Mouse (Mus musculus) stomach, postnatal 0 days (tissue): ENCODE measurements around the gene Cela3b. TPM values are rescaled to one million over a fixed set of nuclear protein-coding genes. Genes with fewer than 3 reads are reported as not detected.

ENCODE experiments used
- ATAC-seq: fragments of 200-750 bp; cut with Nextera tagmentation; 2 replicates; pipeline ENCODE4 v1.8.0; 2017; ENCODE audit not compliant: low FRiP score, low TSS enrichment
- DNase-seq: peaks from one replicate; pipeline ENCODE4 v3.0.0-alpha.2; 2016; ENCODE audit warnings: low spot score
- H3K27ac ChIP-seq: fragments of 300-500 bp; sonication (generic); replicated peaks from 2 replicates; pipeline ENCODE4 v1.5.1; 2014; ENCODE audit warnings: mild to moderate bottlenecking, control low read depth
- H3K27me3 ChIP-seq: fragments of 300-500 bp; sonication (generic); 2 replicates; pipeline ENCODE4 v1.6.1; 2014; ENCODE audit warnings: low read length; ENCODE audit not compliant: control insufficient read depth, insufficient read depth
- H3K36me3 ChIP-seq: fragments of 300-500 bp; sonication (generic); 2 replicates; pipeline ENCODE4 v1.6.1; 2014; ENCODE audit warnings: low read length, mixed read lengths; ENCODE audit not compliant: control insufficient read depth, insufficient read depth
- H3K4me1 ChIP-seq: fragments of 300-500 bp; sonication (generic); replicated peaks from 2 replicates; pipeline ENCODE4 v1.6.1; 2014; ENCODE audit warnings: antibody characterized with exemption; ENCODE audit not compliant: control insufficient read depth, insufficient read depth
- H3K4me2 ChIP-seq: fragments of 300-500 bp; sonication (generic); replicated peaks from 2 replicates; pipeline ENCODE4 v1.6.1; 2014; ENCODE audit warnings: low read depth, mild to moderate bottlenecking, control low read depth, moderate library complexity
- H3K4me3 ChIP-seq: fragments of 300-500 bp; sonication (generic); 2 replicates; pipeline ENCODE4 v1.5.1; 2014; ENCODE audit warnings: low read depth, low read length, control low read depth
- H3K9ac ChIP-seq: fragments of 300-500 bp; sonication (generic); 2 replicates; pipeline ENCODE4 v1.6.1; 2014; ENCODE audit warnings: mild to moderate bottlenecking, low read length, control low read depth, mixed read lengths
- H3K9me3 ChIP-seq: fragments of 300-500 bp; sonication (generic); 2 replicates; pipeline ENCODE4 v1.6.1; 2016; ENCODE audit warnings: low read length; ENCODE audit not compliant: control insufficient read depth
- CTCF ChIP-seq: IDR thresholded peaks from 2 replicates; pipeline ENCODE4 v1.5.1; 2016; ENCODE audit warnings: antibody characterized with exemption, low read depth, mild to moderate bottlenecking, moderate library complexity
- EP300 ChIP-seq: optimal IDR thresholded peaks from 2 replicates; pipeline ENCODE3; 2016; ENCODE audit warnings: antibody characterized with exemption
- WGBS: fragments of 180-500 bp; shearing (Covaris S2); extraction: QIAGEN DNeasy Blood & Tissue Kit; methylation state at CpG from one replicate; pipeline ENCODE4 v1.1.7; 2014; 5-methylcytosine and 5-hydroxymethylcytosine counted together
- polyA plus RNA-seq: library from polyadenylated mRNA; unstranded; fragments of >200 nt; fragmentation: Nextera tagmentation; extraction: Ambion mirVana; gene quantifications from 2 replicates; pipeline ENCODE4 v1.2.1, GENCODE M21; 2015

Cela3b gene
- 4.1 and 4.8 TPM in 2 replicates for polyA plus RNA-seq

GRCm38 (mm10) chr4:137430502-137430901, at the start of gene Cela3b:
TSS of gene Cela3b (minus strand) at chr4:137430540.
- no peak within 1 kb of the TSS for H3K9ac ChIP-seq
- no peaks in the 10 kb centered on the region for H3K27me3 ChIP-seq
- no peaks in the 10 kb centered on the region for H3K4me1 ChIP-seq
- H3K9me3 ChIP-seq: no peaks in the 10 kb centered on the region
- H3K4me3 ChIP-seq: no peak within 1 kb of the TSS
- no peak within 1 kb of the TSS for H3K27ac ChIP-seq
- H3K36me3 ChIP-seq: no peaks in the 10 kb centered on the region
- TF ChIP-seq EP300: no peak
- no peak for TF ChIP-seq CTCF
- no peak within 1 kb of the TSS for H3K4me2 ChIP-seq
- DNase-seq (no peak), ATAC-seq (peak; percentile 40; the same call in 1 of the 2 replicates)
- 77% methylated on average over 4 of the region's 4 CpGs for whole genome bisulfite sequencing

- 28% methylated on average over 6 of the region's 6 CpGs for WGBS
These were observed 49.4 kb upstream of the Cela3b start for GRCm38 (mm10) chr4:137479757-137480156.

GRCm38 (mm10) chr4:137478306-137478705, 48.0 kb upstream of the Cela3b start:
- Histone ChIP-seq H3K27me3 (no peaks in the 10 kb centered on the region), H3K36me3 (no peaks in the 10 kb centered on the region), H3K9ac (no peak overlapping the region), H3K4me3 (no peak overlapping the region), H3K9me3 (no peaks in the 10 kb centered on the region), H3K27ac (peak overlapping the region; percentile 30; the same call in 1 of the 2 replicates), H3K4me1 (peaks cover 38% of the 10 kb centered on the region), H3K4me2 (0 out of 2 replicates have a peak overlapping the region, but pooled peaks have one; percentile 8)
- no peak for ATAC-seq
- WGBS: 59% methylated on average over 5 of the region's 5 CpGs
- no peak for DNase-seq
- TF ChIP-seq EP300: no peak
- no peak for TF ChIP-seq CTCF

More at GRCm38 (mm10) chr4:137479757-137480156, 49.4 kb upstream of the Cela3b start:
- Histone ChIP-seq H3K4me3 (no peak overlapping the region), H3K4me1 (peaks cover 32% of the 10 kb centered on the region), H3K9me3 (no peaks in the 10 kb centered on the region), H3K9ac (no peak overlapping the region), H3K27ac (no peak overlapping the region; the same call in 1 of the 2 replicates), H3K36me3 (no peaks in the 10 kb centered on the region), H3K27me3 (no peaks in the 10 kb centered on the region), H3K4me2 (no peak overlapping the region)
- ATAC-seq (no peak), DNase-seq (peak; percentile 64)
- no peak for TF ChIP-seq EP300
- no peak for TF ChIP-seq CTCF

GRCm38 (mm10) chr4:137477611-137478010, 47.3 kb upstream of the Cela3b start:
- ATAC-seq (no peak), DNase-seq (no peak)
- Histone ChIP-seq H3K4me2 (no peak overlapping the region; the same call in 1 of the 2 replicates), H3K4me3 (no peak overlapping the region), H3K4me1 (peaks cover 41% of the 10 kb centered on the region), H3K27ac (peak overlapping the region; percentile 87), H3K9me3 (no peaks in the 10 kb centered on the region), H3K36me3 (no peaks in the 10 kb centered on the region), H3K27me3 (no peaks in the 10 kb centered on the region), H3K9ac (peak overlapping the region; percentile 8; the same call in 1 of the 2 replicates)
- no peak for TF ChIP-seq CTCF
- TF ChIP-seq EP300: no peak
- 57% methylated on average over 6 of the region's 6 CpGs for WGBS

GRCm38 (mm10) chr4:137476761-137477237, 46.5 kb upstream of the Cela3b start:
- Histone ChIP-seq H3K27ac (peak overlapping the region; percentile 87), H3K4me3 (peak overlapping the region; percentile 25), H3K9me3 (no peaks in the 10 kb centered on the region), H3K36me3 (no peaks in the 10 kb centered on the region), H3K4me2 (peak overlapping the region; percentile 53), H3K4me1 (peaks cover 37% of the 10 kb centered on the region), H3K9ac (peak overlapping the region; percentile 51), H3K27me3 (no peaks in the 10 kb centered on the region)
- ATAC-seq: peak; percentile 21; the same call in 1 of the 2 replicates
- no peak for TF ChIP-seq EP300
- TF ChIP-seq CTCF: no peak
- WGBS: 9% methylated on average over 16 of the region's 17 CpGs
- peak; percentile 43 for DNase-seq

GRCm38 (mm10) chr4:137476065-137476760, 45.9 kb upstream of the Cela3b start:
- 18% methylated on average over 10 of the region's 10 CpGs for WGBS
- Histone ChIP-seq H3K4me3 (peak overlapping the region; percentile 25), H3K9ac (peak overlapping the region; percentile 51; the same call in 1 of the 2 replicates), H3K4me2 (peak overlapping the region; percentile 53), H3K9me3 (no peaks in the 10 kb centered on the region), H3K36me3 (no peaks in the 10 kb centered on the region), H3K4me1 (peaks cover 33% of the 10 kb centered on the region), H3K27me3 (no peaks in the 10 kb centered on the region), H3K27ac (peak overlapping the region; percentile 87)
- ATAC-seq (peak; percentile 64), DNase-seq (peak; percentile 67)
- TF ChIP-seq EP300 (no peak), CTCF (no peak)
